Mouse (Mus musculus) hindbrain, embryonic 15.5 days (tissue): Measurements from ENCODE around the gene Ankfn1. TPM values are rescaled to one million over a fixed set of nuclear protein-coding genes. Genes with fewer than 3 reads are reported as not detected.

Experiments
- ATAC-seq: fragments of 200-750 bp; cut with Nextera tagmentation; 2 replicates; pipeline ENCODE4 v1.8.0; 2017; ENCODE audit warnings: low read depth, moderate number of reproducible peaks, moderate TSS enrichment; ENCODE audit not compliant: low FRiP score
- H3K27ac ChIP-seq: fragments of 300-500 bp; sonication (generic); replicated peaks from 2 replicates; pipeline ENCODE4 v1.5.1; 2015; ENCODE audit warnings: mild to moderate bottlenecking, inconsistent platforms
- H3K27me3 ChIP-seq: fragments of 300-500 bp; sonication (generic); 2 replicates; pipeline ENCODE4 v1.6.1; 2015; ENCODE audit warnings: control low read depth, inconsistent platforms
- H3K36me3 ChIP-seq: fragments of 300-500 bp; sonication (generic); 2 replicates; pipeline ENCODE4 v1.6.1; 2015; ENCODE audit warnings: control low read depth, inconsistent platforms
- H3K4me1 ChIP-seq: fragments of 300-500 bp; sonication (generic); replicated peaks from 2 replicates; pipeline ENCODE4 v1.6.1; 2015; ENCODE audit warnings: control low read depth, inconsistent platforms
- H3K4me2 ChIP-seq: fragments of 300-500 bp; sonication (generic); 2 replicates; pipeline ENCODE4 v1.6.1; 2015; ENCODE audit warnings: moderate library complexity, mild to moderate bottlenecking, inconsistent platforms
- H3K4me3 ChIP-seq: fragments of 300-500 bp; sonication (generic); 2 replicates; pipeline ENCODE4 v1.5.1; 2015; ENCODE audit warnings: mild to moderate bottlenecking, inconsistent platforms
- H3K9ac ChIP-seq: fragments of 300-500 bp; sonication (generic); 2 replicates; pipeline ENCODE4 v1.6.1; 2015; ENCODE audit warnings: inconsistent platforms
- H3K9me3 ChIP-seq: fragments of 300-500 bp; sonication (generic); 2 replicates; pipeline ENCODE4 v1.6.1; 2016; ENCODE audit warnings: control low read depth, inconsistent platforms
- WGBS: fragments of 180-500 bp; shearing (Covaris S2); methylation state at CpG from one replicate; pipeline ENCODE4 v1.1.7; 2015; 5-methylcytosine and 5-hydroxymethylcytosine counted together
- polyA plus RNA-seq: library from polyadenylated mRNA; unstranded; fragments of >200 nt; fragmentation: Nextera tagmentation; extraction: Ambion mirVana; gene quantifications from 2 replicates; pipeline ENCODE4 v1.2.1, GENCODE M21; 2015

Ankfn1 gene
- polyA plus RNA-seq, 1 experiment from 2014 or later, result 4.2 TPM

GRCm38 (mm10) chr11:89501796-89502195 is 275.7 kb downstream of the Ankfn1 start:
- no peaks in the 10 kb centered on the region for H3K27me3 ChIP-seq

DNA sequence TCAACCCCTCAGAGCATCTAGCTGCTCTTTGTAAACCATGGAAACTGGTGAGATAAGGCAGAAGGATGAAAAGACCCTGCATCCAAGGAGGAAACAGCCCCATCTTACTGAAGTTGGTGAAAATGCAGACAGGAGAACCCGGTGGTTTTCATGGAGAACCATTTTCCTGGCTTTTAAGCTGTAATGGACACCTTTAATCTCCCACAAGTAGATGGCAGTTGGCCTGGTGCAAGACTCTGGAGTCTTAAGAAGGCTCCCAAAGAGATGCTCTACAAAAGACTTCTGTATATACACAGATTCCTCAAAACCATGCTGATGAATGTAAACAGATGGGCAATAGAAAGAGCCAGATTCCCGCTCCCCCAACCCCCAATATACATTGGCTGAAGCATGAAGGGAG is 276.5 kb downstream of the Ankfn1 start:
- H3K27ac ChIP-seq, result no peak overlapping the region
- H3K4me2 ChIP-seq, result no peak overlapping the region
- no peaks in the 10 kb centered on the region for H3K27me3 ChIP-seq
- no peaks in the 10 kb centered on the region for H3K36me3 ChIP-seq
- H3K9me3 ChIP-seq, result 0 out of 2 replicates have a peak, but pooled peaks cover 3% of the 10 kb centered on the region
- 87% methylated on average over 2 of the region's 2 CpGs for WGBS
- peaks cover 2% of the 10 kb centered on the region; the same call in 1 of the 2 replicates for H3K4me1 ChIP-seq
- no peak for ATAC-seq
- no peak overlapping the region for H3K9ac ChIP-seq
- no peak overlapping the region for H3K4me3 ChIP-seq

More at GRCm38 (mm10) chr11:89501796-89502195, 275.7 kb downstream of the Ankfn1 start:
- no peaks in the 10 kb centered on the region for H3K36me3 ChIP-seq
- ATAC-seq, result no peak
- no peak overlapping the region for H3K4me3 ChIP-seq
- no peak overlapping the region for H3K9ac ChIP-seq
- H3K9me3 ChIP-seq, result no peaks in the 10 kb centered on the region
- H3K4me1 ChIP-seq, result peaks cover 7% of the 10 kb centered on the region
- H3K27ac ChIP-seq, result no peak overlapping the region
- H3K4me2 ChIP-seq, result peak overlapping the region; percentile 27; the same call in 1 of the 2 replicates
- WGBS, result 33% methylated on average over 7 of the region's 7 CpGs

DNA sequence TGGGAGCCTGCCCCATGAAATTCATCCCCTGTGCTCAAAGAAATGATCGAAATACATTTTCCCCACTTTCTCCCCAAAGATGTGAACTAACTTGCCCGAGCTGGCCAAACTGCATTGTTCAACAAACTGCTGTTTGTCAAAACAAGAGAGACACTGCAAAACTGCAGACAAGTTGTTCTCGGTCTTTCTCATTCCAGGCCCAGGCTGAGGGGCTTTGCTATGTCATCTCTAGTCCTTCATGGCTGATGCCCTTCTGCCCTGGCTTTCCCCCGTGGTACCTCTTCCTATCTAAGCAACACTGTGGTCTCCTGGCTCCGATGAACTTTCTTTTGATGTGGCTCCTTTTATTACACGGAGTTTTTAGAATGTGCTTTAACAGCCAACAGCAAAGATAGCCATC is 296.4 kb downstream of the Ankfn1 start:
- H3K4me3 ChIP-seq, result no peak overlapping the region
- 82% methylated on average over 6 of the region's 6 CpGs for WGBS
- H3K36me3 ChIP-seq, result no peaks in the 10 kb centered on the region
- no peak overlapping the region for H3K4me2 ChIP-seq
- H3K4me1 ChIP-seq, result no peaks in the 10 kb centered on the region
- no peaks in the 10 kb centered on the region for H3K27me3 ChIP-seq
- ATAC-seq, result no peak
- H3K27ac ChIP-seq, result no peak overlapping the region
- no peaks in the 10 kb centered on the region for H3K9me3 ChIP-seq
- no peak overlapping the region for H3K9ac ChIP-seq

GRCm38 (mm10) chr11:89476927-89477326 is 300.5 kb downstream of the Ankfn1 start:
- Histone ChIP-seq H3K27me3 (no peaks in the 10 kb centered on the region), H3K9me3 (no peaks in the 10 kb centered on the region), H3K36me3 (no peaks in the 10 kb centered on the region), H3K9ac (no peak overlapping the region), H3K4me1 (no peaks in the 10 kb centered on the region), H3K4me2 (no peak overlapping the region), H3K27ac (no peak overlapping the region), H3K4me3 (no peak overlapping the region)
- no peak for ATAC-seq
- 77% methylated on average over 5 of the region's 5 CpGs for WGBS

DNA sequence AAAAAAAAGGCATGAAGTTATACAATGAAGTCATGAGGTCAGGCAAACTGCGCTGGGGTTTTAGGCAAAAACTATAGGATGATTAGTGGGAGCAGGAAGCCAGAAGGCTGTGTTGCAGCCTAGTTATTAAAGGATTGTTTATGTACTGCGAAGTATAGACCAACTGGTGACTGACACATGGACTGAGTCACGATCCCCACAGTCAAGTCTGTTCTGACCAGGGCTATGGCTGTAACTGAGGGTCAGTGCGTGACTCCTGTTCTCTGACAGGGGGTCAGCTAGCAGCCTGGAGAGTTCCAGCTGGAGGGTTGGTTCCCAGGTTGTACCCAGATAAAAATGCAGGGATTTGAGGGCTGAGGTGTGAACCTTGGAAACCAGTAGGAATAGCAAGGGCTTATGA is 301.4 kb downstream of the Ankfn1 start:
- Histone ChIP-seq H3K9ac (no peak overlapping the region), H3K4me2 (no peak overlapping the region), H3K4me1 (no peaks in the 10 kb centered on the region), H3K27me3 (no peaks in the 10 kb centered on the region), H3K27ac (no peak overlapping the region), H3K4me3 (no peak overlapping the region), H3K36me3 (no peaks in the 10 kb centered on the region), H3K9me3 (no peaks in the 10 kb centered on the region)
- no peak for ATAC-seq
- WGBS, result 86% methylated on average over 4 of the region's 4 CpGs

DNA sequence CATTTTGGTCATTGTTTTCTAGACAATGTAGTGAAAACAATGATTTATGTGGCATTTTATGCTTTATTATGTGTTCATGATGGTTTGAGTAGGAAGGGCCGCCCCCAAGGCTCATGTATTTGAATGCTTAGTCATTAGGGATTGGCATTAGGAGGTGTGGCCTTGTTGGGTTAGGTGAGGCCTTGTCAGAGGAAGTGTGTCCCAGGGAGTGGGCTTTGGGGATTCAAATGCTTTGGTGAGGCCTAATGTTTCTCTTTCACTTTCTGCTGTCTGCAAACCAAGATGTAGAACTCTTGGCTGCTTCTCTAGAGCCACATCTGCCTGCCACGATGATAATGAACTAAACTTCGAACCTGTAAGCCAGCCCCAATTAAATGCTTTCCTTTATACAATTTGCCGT is 304.6 kb downstream of the Ankfn1 start:
- Histone ChIP-seq H3K4me3 (no peak overlapping the region), H3K36me3 (no peaks in the 10 kb centered on the region), H3K9ac (no peak overlapping the region), H3K4me2 (no peak overlapping the region), H3K27ac (no peak overlapping the region), H3K27me3 (no peaks in the 10 kb centered on the region), H3K4me1 (no peaks in the 10 kb centered on the region), H3K9me3 (no peaks in the 10 kb centered on the region)
- no peak for ATAC-seq
- 88% methylated on average over 4 of the region's 4 CpGs for WGBS

DNA sequence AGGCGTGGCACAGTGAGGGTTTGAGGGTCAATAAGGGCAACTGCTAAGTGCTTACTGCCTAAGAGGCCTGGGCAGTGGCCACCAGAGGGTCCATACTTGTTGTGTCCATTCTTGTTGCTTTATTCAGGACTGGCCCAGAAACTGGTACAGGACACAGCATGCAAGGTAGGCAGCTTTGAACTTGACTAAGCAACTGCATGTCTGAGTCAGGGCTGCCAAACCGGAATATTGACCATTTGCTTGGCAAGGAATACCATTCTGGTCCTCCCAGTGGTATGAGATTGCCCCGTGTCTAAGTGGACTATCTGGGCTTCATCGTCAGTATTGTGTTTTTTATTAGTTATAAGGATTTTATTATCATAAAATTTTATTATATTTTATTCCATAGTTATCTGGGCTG is 312.1 kb downstream of the Ankfn1 start:
- H3K36me3 ChIP-seq, result no peaks in the 10 kb centered on the region
- H3K9ac ChIP-seq, result no peak overlapping the region
- H3K9me3 ChIP-seq, result no peaks in the 10 kb centered on the region
- ATAC-seq, result no peak
- H3K27me3 ChIP-seq, result no peaks in the 10 kb centered on the region
- H3K4me2 ChIP-seq, result no peak overlapping the region
- H3K4me1 ChIP-seq, result no peaks in the 10 kb centered on the region
- 90% methylated on average over 4 of the region's 4 CpGs for WGBS
- no peak overlapping the region for H3K27ac ChIP-seq
- H3K4me3 ChIP-seq, result no peak overlapping the region

GRCm38 (mm10) chr11:89462216-89462615 is 315.2 kb downstream of the Ankfn1 start:
- 84% methylated on average over 10 of the region's 10 CpGs for WGBS

GRCm38 (mm10) chr11:89459437-89459836 is 318.0 kb downstream of the Ankfn1 start:
- Histone ChIP-seq H3K36me3 (no peaks in the 10 kb centered on the region), H3K9ac (no peak overlapping the region), H3K27ac (no peak overlapping the region), H3K27me3 (no peaks in the 10 kb centered on the region), H3K4me1 (0 out of 2 replicates have a peak, but pooled peaks cover 3% of the 10 kb centered on the region), H3K9me3 (no peaks in the 10 kb centered on the region), H3K4me2 (no peak overlapping the region), H3K4me3 (no peak overlapping the region)
- ATAC-seq, result no peak
- WGBS, result 93% methylated on average over 6 of the region's 6 CpGs

More at GRCm38 (mm10) chr11:89462216-89462615, 315.2 kb downstream of the Ankfn1 start:
- Histone ChIP-seq H3K9me3 (no peaks in the 10 kb centered on the region), H3K4me3 (no peak overlapping the region), H3K27ac (no peak overlapping the region), H3K36me3 (no peaks in the 10 kb centered on the region), H3K9ac (no peak overlapping the region), H3K4me1 (no peaks in the 10 kb centered on the region), H3K27me3 (no peaks in the 10 kb centered on the region), H3K4me2 (no peak overlapping the region)
- ATAC-seq, result no peak

GRCm38 (mm10) chr11:89455647-89456231 is 321.7 kb downstream of the Ankfn1 start:
- Histone ChIP-seq H3K4me3 (no peak overlapping the region), H3K4me2 (no peak overlapping the region), H3K36me3 (no peaks in the 10 kb centered on the region), H3K9me3 (no peaks in the 10 kb centered on the region), H3K4me1 (0 out of 2 replicates have a peak, but pooled peaks cover 3% of the 10 kb centered on the region), H3K27ac (no peak overlapping the region), H3K9ac (no peak overlapping the region), H3K27me3 (no peaks in the 10 kb centered on the region)
- no peak for ATAC-seq
- WGBS, result 45% methylated on average over 5 of the region's 5 CpGs

GRCm38 (mm10) chr11:89454702-89455101 is 322.8 kb downstream of the Ankfn1 start:
- Histone ChIP-seq H3K27me3 (no peaks in the 10 kb centered on the region), H3K4me3 (no peak overlapping the region), H3K4me1 (0 out of 2 replicates have a peak, but pooled peaks cover 3% of the 10 kb centered on the region), H3K36me3 (no peaks in the 10 kb centered on the region), H3K9ac (no peak overlapping the region), H3K4me2 (no peak overlapping the region), H3K27ac (no peak overlapping the region), H3K9me3 (no peaks in the 10 kb centered on the region)
- ATAC-seq, result no peak
- 74% methylated on average over 4 of the region's 4 CpGs for WGBS

GRCm38 (mm10) chr11:89452862-89453261 is 324.6 kb downstream of the Ankfn1 start:
- Histone ChIP-seq H3K27ac (no peak overlapping the region), H3K27me3 (no peaks in the 10 kb centered on the region), H3K36me3 (no peaks in the 10 kb centered on the region), H3K4me2 (no peak overlapping the region), H3K4me1 (0 out of 2 replicates have a peak, but pooled peaks cover 3% of the 10 kb centered on the region), H3K4me3 (no peak overlapping the region), H3K9me3 (no peaks in the 10 kb centered on the region), H3K9ac (no peak overlapping the region)
- no peak for ATAC-seq
- whole genome bisulfite sequencing, result 31% methylated on average over 2 of the region's 2 CpGs

GRCm38 (mm10) chr11:89450406-89450805 is 327.0 kb downstream of the Ankfn1 start:
- H3K4me1 ChIP-seq, result no peaks in the 10 kb centered on the region
- H3K27ac ChIP-seq, result no peak overlapping the region
- no peak overlapping the region for H3K4me2 ChIP-seq
- H3K4me3 ChIP-seq, result no peak overlapping the region
- no peaks in the 10 kb centered on the region for H3K9me3 ChIP-seq
- no peaks in the 10 kb centered on the region for H3K27me3 ChIP-seq
- H3K36me3 ChIP-seq, result no peaks in the 10 kb centered on the region
- ATAC-seq, result no peak
- no peak overlapping the region for H3K9ac ChIP-seq
- 78% methylated on average over 4 of the region's 4 CpGs for WGBS
